Mouse (Mus musculus): ENCODE measurements around the gene Wdr43. TPM values are rescaled to one million over a fixed set of nuclear protein-coding genes. Genes with fewer than 3 reads are reported as not detected.
A peak's percentile ranks its signal among the peaks of the same experiment; 100 is the strongest.

Gene Wdr43
- polyA plus RNA-seq, 1 experiment from 2014 or later = 20.6 TPM

DNA sequence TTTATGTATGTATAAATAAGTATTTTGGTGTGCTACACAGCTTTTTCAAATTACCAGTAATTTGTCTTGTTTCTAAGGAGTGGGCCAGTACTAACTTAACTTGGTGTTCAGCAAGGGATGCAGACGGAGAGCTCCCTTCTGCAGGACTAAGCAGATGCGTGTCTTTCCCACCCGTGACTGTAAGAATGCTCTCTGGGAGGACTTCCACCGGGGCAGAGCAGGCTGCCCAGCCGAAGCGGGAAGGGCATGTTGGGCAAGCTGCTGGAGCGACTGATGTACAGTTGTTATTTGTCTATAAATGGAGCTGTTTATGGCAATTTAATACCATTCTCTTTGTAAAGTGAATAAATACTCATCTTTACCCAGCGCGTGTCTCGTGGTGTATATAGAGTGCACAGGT, 43.0 kb downstream of the Wdr43 start:
- H3K36me3 ChIP-seq (ENCODE audit: insufficient read depth, low read length) = 0 out of 2 replicates have a peak, but pooled peaks cover 9% of the 10 kb centered on the region
- 0 out of 2 replicates have a peak, but pooled peaks cover 4% of the 10 kb centered on the region for H3K4me1 ChIP-seq (ENCODE audit: insufficient read depth, low read depth, low read length)
- H3K4me3 ChIP-seq (ENCODE audit: low read depth, low read length) = no peak overlapping the region
- H3K27me3 ChIP-seq (replicated peaks; ENCODE audit: insufficient read depth, low read length) = no peaks in the 10 kb centered on the region
- ATAC-seq (no peak), DNase-seq (ENCODE audit: low spot score) (no peak)
- 89% methylated on average over 10 of the region's 10 CpGs for WGBS
- no peak overlapping the region for H3K4me2 ChIP-seq (replicated peaks; ENCODE audit: low read depth, low read length)
- H3K9ac ChIP-seq (replicated peaks; ENCODE audit: low read depth) = no peak overlapping the region
- no peak overlapping the region for H3K27ac ChIP-seq (ENCODE audit: low read length)
- H3K9me3 ChIP-seq (ENCODE audit: low read length) = no peaks in the 10 kb centered on the region
- TF ChIP-seq CTCF (IDR thresholded peaks at IDR 0.05) = no peak
- no peak for TF ChIP-seq EP300 (IDR thresholded peaks at IDR 0.05)

DNA sequence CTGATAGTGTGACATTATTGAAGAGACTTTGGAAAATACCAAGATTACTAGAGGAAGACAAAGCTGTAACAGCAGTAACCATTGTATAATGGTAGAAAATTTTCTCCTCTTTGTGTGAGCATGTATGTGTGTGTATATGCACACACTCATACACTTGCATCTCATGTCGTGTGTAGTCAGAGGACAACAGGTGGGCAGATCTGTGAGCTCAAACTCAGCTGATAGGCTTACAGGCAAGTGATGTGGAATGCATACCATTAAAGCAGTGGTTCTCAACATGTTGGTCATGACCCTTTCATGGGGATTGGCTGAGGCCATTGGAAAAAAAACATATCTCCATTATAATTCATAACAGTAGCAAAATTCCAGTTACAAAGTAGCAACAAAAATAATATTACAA, 44.7 kb downstream of the Wdr43 start:
- 55% methylated on average over 1 of the region's 1 CpGs for WGBS

DNA sequence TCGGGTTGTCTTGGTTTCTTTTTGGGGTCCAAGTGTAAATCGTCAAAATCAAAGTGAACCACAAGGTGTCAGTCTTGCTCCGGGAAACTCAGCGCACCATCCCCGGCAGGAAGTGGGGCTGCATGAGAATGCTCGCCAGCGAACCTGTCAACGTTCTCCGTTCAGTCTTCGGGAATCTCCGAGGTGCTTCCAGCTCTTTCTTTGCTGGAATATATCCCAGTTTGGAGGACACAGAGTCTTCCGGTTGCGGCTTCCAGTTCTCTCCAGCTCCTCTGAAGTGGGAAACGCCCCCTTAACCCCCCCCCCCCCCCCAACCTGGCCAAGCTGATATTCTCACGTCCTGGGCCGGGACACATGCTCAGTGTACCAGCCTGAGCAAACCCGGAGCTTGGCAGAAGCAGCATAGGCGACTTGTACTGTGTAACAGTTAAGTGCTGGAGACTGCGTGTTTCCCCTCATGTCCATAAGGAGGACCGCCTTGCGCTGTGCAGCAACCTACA, 47.1 kb downstream of the Wdr43 start:
- DNase-seq (ENCODE audit: low spot score) (peak; percentile 93), ATAC-seq (peak; percentile 88)
- peak overlapping the region; percentile 61 for H3K4me2 ChIP-seq (replicated peaks; ENCODE audit: low read depth, low read length)
- H3K9ac ChIP-seq (replicated peaks; ENCODE audit: low read depth) = 0 out of 2 replicates have a peak overlapping the region, but pooled peaks have one; percentile 26
- H3K27me3 ChIP-seq (replicated peaks; ENCODE audit: insufficient read depth, low read length) = no peaks in the 10 kb centered on the region
- TF ChIP-seq EP300 (IDR thresholded peaks at IDR 0.05) (no peak), CTCF (IDR thresholded peaks at IDR 0.05) (peak; percentile 82)
- H3K9me3 ChIP-seq (ENCODE audit: low read length) = no peaks in the 10 kb centered on the region
- no peaks in the 10 kb centered on the region for H3K36me3 ChIP-seq (ENCODE audit: insufficient read depth, low read length)
- H3K4me1 ChIP-seq (ENCODE audit: insufficient read depth, low read depth, low read length) = 0 out of 2 replicates have a peak, but pooled peaks cover 4% of the 10 kb centered on the region
- H3K4me3 ChIP-seq (ENCODE audit: low read depth, low read length) = peak overlapping the region; percentile 28
- H3K27ac ChIP-seq (ENCODE audit: low read length) = no peak overlapping the region
- WGBS = 5% methylated on average over 21 of the region's 21 CpGs

More for the DNA sequence above, 44.7 kb downstream of the Wdr43 start:
- Histone ChIP-seq H3K27me3 (replicated peaks; ENCODE audit: insufficient read depth, low read length) (no peaks in the 10 kb centered on the region), H3K9ac (replicated peaks; ENCODE audit: low read depth) (no peak overlapping the region), H3K36me3 (ENCODE audit: insufficient read depth, low read length) (0 out of 2 replicates have a peak, but pooled peaks cover 9% of the 10 kb centered on the region), H3K27ac (ENCODE audit: low read length) (no peak overlapping the region), H3K4me1 (ENCODE audit: insufficient read depth, low read depth, low read length) (0 out of 2 replicates have a peak, but pooled peaks cover 4% of the 10 kb centered on the region), H3K4me3 (ENCODE audit: low read depth, low read length) (no peak overlapping the region), H3K9me3 (ENCODE audit: low read length) (no peaks in the 10 kb centered on the region), H3K4me2 (replicated peaks; ENCODE audit: low read depth, low read length) (no peak overlapping the region)
- DNase-seq (ENCODE audit: low spot score) (no peak), ATAC-seq (no peak)
- no peak for TF ChIP-seq EP300 (IDR thresholded peaks at IDR 0.05)
- TF ChIP-seq CTCF (IDR thresholded peaks at IDR 0.05) = no peak

DNA sequence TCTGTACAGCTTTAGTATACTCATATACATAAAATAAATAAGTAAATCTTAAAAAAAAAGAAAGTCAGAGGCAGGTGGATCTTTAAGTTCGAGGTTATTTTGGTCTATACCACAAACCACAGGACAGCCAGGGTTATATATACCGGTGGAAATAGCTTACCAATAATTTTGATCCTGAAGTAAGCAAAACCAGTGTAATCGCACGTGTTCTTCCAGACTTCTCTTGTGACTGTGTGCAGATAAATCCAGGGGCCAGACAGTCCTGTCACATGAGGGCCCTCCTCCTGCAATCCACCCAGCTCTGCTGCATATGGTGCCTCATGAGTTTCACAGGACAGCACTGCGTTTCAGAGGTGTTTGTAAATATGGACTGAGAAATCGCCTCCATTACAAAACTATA, 47.8 kb downstream of the Wdr43 start:
- no peaks in the 10 kb centered on the region for H3K27me3 ChIP-seq (replicated peaks; ENCODE audit: insufficient read depth, low read length)
- no peaks in the 10 kb centered on the region for H3K36me3 ChIP-seq (ENCODE audit: insufficient read depth, low read length)
- DNase-seq (ENCODE audit: low spot score) (no peak), ATAC-seq (no peak)
- no peak overlapping the region for H3K4me2 ChIP-seq (replicated peaks; ENCODE audit: low read depth, low read length)
- no peak overlapping the region for H3K4me3 ChIP-seq (ENCODE audit: low read depth, low read length)
- H3K4me1 ChIP-seq (ENCODE audit: insufficient read depth, low read depth, low read length) = 0 out of 2 replicates have a peak, but pooled peaks cover 4% of the 10 kb centered on the region
- H3K9me3 ChIP-seq (ENCODE audit: low read length) = no peaks in the 10 kb centered on the region
- H3K27ac ChIP-seq (ENCODE audit: low read length) = no peak overlapping the region
- no peak overlapping the region for H3K9ac ChIP-seq (replicated peaks; ENCODE audit: low read depth)
- TF ChIP-seq CTCF (IDR thresholded peaks at IDR 0.05) (no peak), EP300 (IDR thresholded peaks at IDR 0.05) (no peak)
- 73% methylated on average over 6 of the region's 6 CpGs for WGBS

DNA sequence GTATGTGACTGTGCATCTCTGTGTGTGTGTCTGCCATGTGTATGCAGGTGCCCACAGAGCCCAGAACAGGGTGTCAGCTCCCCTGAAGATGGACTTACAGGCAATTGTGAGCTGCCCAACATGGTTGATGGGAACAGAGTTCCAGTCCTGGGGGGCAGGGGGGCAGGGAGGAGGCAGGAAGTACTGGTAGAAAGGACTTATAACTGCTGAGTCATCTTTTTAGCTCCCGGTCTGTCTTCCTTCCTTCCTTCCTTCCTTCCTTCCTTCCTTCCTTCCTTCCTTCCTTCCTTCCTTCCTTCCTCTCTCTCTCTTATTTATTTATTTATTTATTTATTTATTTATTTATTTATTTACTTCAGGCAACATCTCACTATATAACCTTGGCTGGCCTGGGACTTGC, 48.5 kb downstream of the Wdr43 start:
- Histone ChIP-seq H3K9ac (replicated peaks; ENCODE audit: low read depth) (no peak overlapping the region), H3K4me2 (replicated peaks; ENCODE audit: low read depth, low read length) (no peak overlapping the region), H3K27me3 (replicated peaks; ENCODE audit: insufficient read depth, low read length) (no peaks in the 10 kb centered on the region), H3K36me3 (ENCODE audit: insufficient read depth, low read length) (no peaks in the 10 kb centered on the region), H3K27ac (ENCODE audit: low read length) (no peak overlapping the region), H3K9me3 (ENCODE audit: low read length) (no peaks in the 10 kb centered on the region), H3K4me3 (ENCODE audit: low read depth, low read length) (no peak overlapping the region), H3K4me1 (ENCODE audit: insufficient read depth, low read depth, low read length) (0 out of 2 replicates have a peak, but pooled peaks cover 4% of the 10 kb centered on the region)
- no peak for TF ChIP-seq EP300 (IDR thresholded peaks at IDR 0.05)
- ATAC-seq (no peak), DNase-seq (ENCODE audit: low spot score) (no peak)
- 53% methylated on average over 1 of the region's 1 CpGs for WGBS

DNA sequence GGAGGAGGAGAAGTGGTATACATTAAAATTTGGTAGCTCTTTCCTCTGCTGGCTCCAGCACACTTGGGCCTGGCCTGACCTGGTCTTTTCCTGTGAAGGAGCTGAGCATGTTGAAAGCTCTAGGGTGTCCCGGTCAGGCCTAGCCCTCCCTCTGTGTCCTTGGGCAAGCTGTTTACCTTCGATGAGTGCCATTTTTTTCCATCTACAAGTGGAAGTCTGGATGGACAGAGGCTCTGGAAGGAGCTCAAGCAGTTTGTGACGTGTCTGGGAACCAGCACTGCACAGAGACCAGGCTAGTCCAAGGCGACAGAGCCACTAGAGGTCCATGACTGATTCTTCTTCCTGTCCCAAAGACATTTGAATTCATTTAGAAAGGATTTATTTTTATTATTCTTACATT, 49.5 kb downstream of the Wdr43 start:
- Histone ChIP-seq H3K9ac (replicated peaks; ENCODE audit: low read depth) (no peak overlapping the region), H3K27ac (ENCODE audit: low read length) (no peak overlapping the region), H3K4me2 (replicated peaks; ENCODE audit: low read depth, low read length) (no peak overlapping the region), H3K27me3 (replicated peaks; ENCODE audit: insufficient read depth, low read length) (no peaks in the 10 kb centered on the region), H3K9me3 (ENCODE audit: low read length) (no peaks in the 10 kb centered on the region), H3K4me3 (ENCODE audit: low read depth, low read length) (no peak overlapping the region), H3K36me3 (ENCODE audit: insufficient read depth, low read length) (no peaks in the 10 kb centered on the region), H3K4me1 (ENCODE audit: insufficient read depth, low read depth, low read length) (0 out of 2 replicates have a peak, but pooled peaks cover 4% of the 10 kb centered on the region)
- ATAC-seq (peak; percentile 52), DNase-seq (ENCODE audit: low spot score) (peak; percentile 59)
- WGBS = 61% methylated on average over 4 of the region's 4 CpGs
- TF ChIP-seq CTCF (IDR thresholded peaks at IDR 0.05) (no peak), EP300 (IDR thresholded peaks at IDR 0.05) (no peak)

Measured in lung, postnatal 0 days (tissue).